Mouse (Mus musculus) neural tube, embryonic 14.5 days (tissue): ENCODE data around the gene Abcc1. TPM values are rescaled to one million over a fixed set of nuclear protein-coding genes. Genes with fewer than 3 reads are reported as not detected.

ENCODE experiments used
- ATAC-seq: fragments of 200-750 bp; cut with Nextera tagmentation; 2 replicates; pipeline ENCODE4 v1.8.0; 2017; ENCODE audit warnings: low read depth, mild to moderate bottlenecking, moderate TSS enrichment, moderate library complexity
- H3K27ac ChIP-seq: fragments of 300-500 bp; sonication (generic); 2 replicates; pipeline ENCODE4 v1.5.1; 2014; ENCODE audit warnings: low read depth, mild to moderate bottlenecking, control low read depth, low read length, moderate library complexity, mixed read lengths
- H3K27me3 ChIP-seq: fragments of 300-500 bp; sonication (generic); 2 replicates; pipeline ENCODE4 v1.6.1; 2014; ENCODE audit warnings: low read length; ENCODE audit not compliant: control insufficient read depth, insufficient read depth
- H3K36me3 ChIP-seq: fragments of 300-500 bp; sonication (generic); 2 replicates; pipeline ENCODE4 v1.6.1; 2014; ENCODE audit warnings: low read length, mixed read lengths; ENCODE audit not compliant: control insufficient read depth, insufficient read depth
- H3K4me1 ChIP-seq: fragments of 300-500 bp; sonication (generic); 2 replicates; pipeline ENCODE4 v1.6.1; 2014; ENCODE audit warnings: low read length; ENCODE audit not compliant: control insufficient read depth, insufficient read depth
- H3K4me2 ChIP-seq: fragments of 300-500 bp; sonication (generic); 2 replicates; pipeline ENCODE4 v1.6.1; 2014; ENCODE audit warnings: mild to moderate bottlenecking, low read depth, low read length, control low read depth
- H3K4me3 ChIP-seq: fragments of 300-500 bp; sonication (generic); 2 replicates; pipeline ENCODE4 v1.5.1; 2014; ENCODE audit warnings: low read depth, low read length, control low read depth, mixed read lengths
- H3K9ac ChIP-seq: fragments of 300-500 bp; sonication (generic); replicated peaks from 2 replicates; pipeline ENCODE4 v1.6.1; 2014; ENCODE audit warnings: low read depth, mild to moderate bottlenecking, control low read depth, low read length, mixed read lengths
- H3K9me3 ChIP-seq: fragments of 300-500 bp; sonication (generic); 2 replicates; pipeline ENCODE4 v1.6.1; 2016; ENCODE audit warnings: low read length; ENCODE audit not compliant: control insufficient read depth
- WGBS: fragments of 180-500 bp; shearing (Covaris S2); extraction: QIAGEN DNeasy Blood & Tissue Kit; methylation state at CpG from one replicate; pipeline ENCODE4 v1.1.7; 2014; 5-methylcytosine and 5-hydroxymethylcytosine counted together
- polyA plus RNA-seq: library from polyadenylated mRNA; unstranded; fragments of >200 nt; fragmentation: Nextera tagmentation; extraction: Ambion mirVana; gene quantifications from 2 replicates; pipeline ENCODE4 v1.2.1, GENCODE M21; 2014

Gene Abcc1
- polyA plus RNA-seq, 1 experiment from 2014 or later: 9.9 TPM

DNA sequence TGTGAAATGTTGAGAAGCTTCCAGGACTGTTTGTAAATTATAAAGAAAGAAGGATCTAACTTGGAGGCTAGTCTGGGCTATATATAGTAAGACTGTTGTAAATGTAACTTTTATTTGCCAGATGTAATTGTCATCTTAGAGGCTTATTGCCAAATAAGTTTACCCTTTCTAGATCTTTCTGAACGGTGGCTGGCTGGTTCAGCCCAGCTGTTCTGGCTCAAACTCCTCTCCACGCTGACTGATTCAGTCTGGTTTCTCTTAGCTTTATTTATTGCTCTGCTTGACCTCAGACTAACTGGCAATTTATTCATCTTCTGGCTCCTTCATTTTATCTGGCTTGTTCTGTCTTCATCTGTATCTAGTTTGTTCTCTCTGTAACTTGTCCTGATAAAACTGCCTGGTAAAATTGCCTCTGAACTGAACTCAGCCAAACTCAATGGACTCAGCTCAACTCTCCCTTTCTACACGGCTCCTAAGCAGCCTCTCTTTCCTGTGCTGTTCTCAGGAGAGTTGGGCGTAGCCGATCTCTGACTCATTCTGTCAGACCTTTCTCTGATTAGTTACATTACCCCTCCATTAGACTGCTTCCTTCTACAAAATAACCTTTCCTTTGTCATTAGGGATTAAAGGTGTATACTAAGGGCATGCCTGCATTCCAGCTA, 55.7 kb downstream of the Abcc1 start:
- no peak overlapping the region for H3K4me3 ChIP-seq
- no peaks in the 10 kb centered on the region for H3K4me1 ChIP-seq
- H3K9ac ChIP-seq: no peak overlapping the region
- H3K9me3 ChIP-seq: no peaks in the 10 kb centered on the region
- H3K4me2 ChIP-seq: no peak overlapping the region
- ATAC-seq: no peak
- 86% methylated on average over 5 of the region's 5 CpGs for WGBS
- no peaks in the 10 kb centered on the region for H3K27me3 ChIP-seq
- no peak overlapping the region for H3K27ac ChIP-seq
- peaks cover 5% of the 10 kb centered on the region for H3K36me3 ChIP-seq

DNA sequence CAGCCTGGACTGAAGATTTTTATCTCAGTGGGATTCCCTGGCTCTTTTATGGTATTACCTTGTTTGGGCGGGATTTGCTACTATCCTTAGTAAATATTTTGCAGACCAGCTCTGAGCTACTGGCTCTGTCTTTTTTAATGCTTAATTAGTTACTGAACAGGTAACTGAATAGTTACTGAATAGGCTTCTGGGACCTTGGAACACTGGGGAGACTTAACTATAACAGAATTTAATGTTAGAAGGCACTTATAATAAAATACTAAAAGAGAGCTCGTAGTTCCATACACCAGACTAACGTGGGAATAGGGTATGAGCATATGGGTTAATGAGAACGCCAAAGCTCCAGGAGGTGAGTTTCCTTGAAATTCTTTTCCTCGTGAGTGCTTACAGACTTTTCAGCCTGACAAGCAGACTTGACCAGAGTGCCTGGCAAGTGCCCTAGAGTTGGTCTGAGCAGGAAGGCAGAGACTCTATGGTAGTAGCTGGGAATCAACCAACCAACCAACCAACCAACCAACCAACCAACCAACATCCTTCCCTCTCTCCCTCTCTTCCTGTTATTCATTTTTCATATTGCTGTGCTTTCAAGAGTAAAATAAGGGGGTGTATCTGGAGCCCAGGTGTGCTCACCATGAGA, 59.3 kb downstream of the Abcc1 start:
- 89% methylated on average over 5 of the region's 5 CpGs for WGBS
- ATAC-seq: no peak
- H3K9ac ChIP-seq: no peak overlapping the region
- H3K36me3 ChIP-seq: peaks cover 5% of the 10 kb centered on the region; the same call in 1 of the 2 replicates
- H3K27me3 ChIP-seq: no peaks in the 10 kb centered on the region
- no peak overlapping the region for H3K4me3 ChIP-seq
- no peak overlapping the region for H3K27ac ChIP-seq
- H3K4me1 ChIP-seq: no peaks in the 10 kb centered on the region
- no peaks in the 10 kb centered on the region for H3K9me3 ChIP-seq
- H3K4me2 ChIP-seq: no peak overlapping the region

DNA sequence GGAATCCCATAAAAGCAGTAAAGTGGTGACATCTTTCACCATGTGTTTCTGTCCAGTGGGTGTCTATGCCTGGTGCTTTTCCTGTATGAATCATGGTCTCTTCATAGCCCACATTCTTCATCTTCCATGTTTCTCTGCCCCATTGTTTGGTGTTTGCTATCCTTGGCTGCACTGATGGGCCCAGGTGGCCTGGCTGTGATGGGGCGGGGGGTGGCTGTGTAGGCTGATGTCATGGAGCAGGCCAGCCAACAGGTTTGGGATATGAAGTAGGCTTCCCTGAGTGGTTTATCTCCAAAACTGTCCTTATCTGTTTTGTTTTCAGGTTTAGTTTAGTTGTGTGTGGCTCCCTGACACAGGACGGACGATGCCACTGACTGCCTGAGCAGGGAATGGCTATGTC, 60.7 kb downstream of the Abcc1 start:
- no peak overlapping the region for H3K27ac ChIP-seq
- no peak for ATAC-seq
- H3K36me3 ChIP-seq: peaks cover 5% of the 10 kb centered on the region; the same call in 1 of the 2 replicates
- H3K9ac ChIP-seq: no peak overlapping the region
- H3K27me3 ChIP-seq: no peaks in the 10 kb centered on the region
- 99% methylated on average over 3 of the region's 3 CpGs for WGBS
- H3K4me2 ChIP-seq: no peak overlapping the region
- no peaks in the 10 kb centered on the region for H3K9me3 ChIP-seq
- no peak overlapping the region for H3K4me3 ChIP-seq
- H3K4me1 ChIP-seq: no peaks in the 10 kb centered on the region

DNA sequence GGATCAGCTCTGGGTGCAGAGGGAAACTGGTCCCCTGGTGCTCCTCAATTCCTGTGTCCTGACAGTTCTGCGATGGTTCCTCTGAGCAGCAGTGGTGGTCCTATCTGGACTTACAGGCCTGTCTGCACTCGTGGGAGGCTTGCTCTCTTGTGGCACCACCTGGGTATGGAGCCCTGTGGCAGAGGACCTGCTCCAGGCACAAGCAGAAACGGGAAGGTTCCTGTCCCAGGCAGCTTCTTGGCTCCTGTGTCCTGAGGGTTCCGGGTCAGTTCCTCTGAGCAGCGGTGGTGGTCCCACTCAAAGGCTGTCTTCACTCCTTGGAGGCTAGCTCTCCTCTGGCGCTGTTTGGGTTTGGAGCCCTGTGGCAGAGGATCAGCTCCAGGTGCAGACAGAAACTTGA, 68.0 kb downstream of the Abcc1 start:
- H3K4me2 ChIP-seq: no peak overlapping the region
- no peak overlapping the region for H3K27ac ChIP-seq
- no peaks in the 10 kb centered on the region for H3K36me3 ChIP-seq
- no peak overlapping the region for H3K4me3 ChIP-seq
- H3K9me3 ChIP-seq: no peaks in the 10 kb centered on the region
- no peaks in the 10 kb centered on the region for H3K4me1 ChIP-seq
- ATAC-seq: no peak
- H3K27me3 ChIP-seq: no peaks in the 10 kb centered on the region
- 86% methylated on average over 6 of the region's 6 CpGs for WGBS
- no peak overlapping the region for H3K9ac ChIP-seq

DNA sequence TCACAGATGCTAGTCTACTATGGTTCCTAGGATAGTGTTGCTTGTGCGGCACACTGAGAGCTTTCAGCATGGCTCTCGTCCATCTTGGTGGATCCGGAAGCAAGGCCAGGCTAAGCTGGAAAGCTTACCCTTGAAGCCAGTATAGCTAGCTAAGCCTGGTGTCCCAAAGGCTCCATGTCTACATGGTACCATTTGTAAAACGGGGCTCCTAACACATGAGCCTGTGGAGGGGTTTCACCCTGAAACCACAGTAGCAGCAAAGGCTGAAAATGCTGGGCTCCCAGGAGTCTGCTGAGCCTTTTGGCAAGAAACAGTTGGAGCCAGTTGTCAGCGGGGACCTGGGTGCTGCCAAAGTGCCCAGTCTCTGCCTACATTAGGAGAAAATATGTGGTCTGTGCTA, 71.6 kb downstream of the Abcc1 start:
- Histone ChIP-seq H3K36me3 (no peaks in the 10 kb centered on the region), H3K27ac (no peak overlapping the region), H3K27me3 (no peaks in the 10 kb centered on the region), H3K4me1 (no peaks in the 10 kb centered on the region), H3K9me3 (no peaks in the 10 kb centered on the region), H3K4me2 (no peak overlapping the region), H3K9ac (no peak overlapping the region), H3K4me3 (no peak overlapping the region)
- WGBS: 97% methylated on average over 5 of the region's 5 CpGs
- ATAC-seq: no peak

DNA sequence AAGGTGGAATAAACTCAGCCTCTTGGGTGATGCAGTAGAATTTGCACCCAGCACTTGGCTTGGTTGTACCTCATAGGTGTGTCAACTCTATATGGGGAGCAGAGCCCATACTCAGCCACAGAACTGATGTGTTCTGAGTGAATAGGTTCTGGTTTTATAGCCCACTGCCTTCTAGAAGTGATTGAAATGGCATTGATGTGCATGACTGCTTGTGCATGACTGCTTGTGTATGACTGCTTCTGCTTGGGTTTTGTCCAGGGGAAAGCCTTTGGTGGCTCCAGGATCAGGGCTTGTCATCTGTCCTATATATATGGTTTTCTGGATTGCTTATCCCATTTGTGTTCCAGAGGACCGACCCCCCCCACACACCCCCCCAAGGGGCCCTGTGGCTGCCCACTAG, 74.2 kb downstream of the Abcc1 start:
- no peaks in the 10 kb centered on the region for H3K4me1 ChIP-seq
- H3K4me3 ChIP-seq: no peak overlapping the region
- H3K9me3 ChIP-seq: no peaks in the 10 kb centered on the region
- no peaks in the 10 kb centered on the region for H3K27me3 ChIP-seq
- H3K9ac ChIP-seq: no peak overlapping the region
- H3K36me3 ChIP-seq: no peaks in the 10 kb centered on the region
- H3K27ac ChIP-seq: no peak overlapping the region
- no peak overlapping the region for H3K4me2 ChIP-seq
- no peak for ATAC-seq
- WGBS: 95% methylated on average over 1 of the region's 1 CpGs

DNA sequence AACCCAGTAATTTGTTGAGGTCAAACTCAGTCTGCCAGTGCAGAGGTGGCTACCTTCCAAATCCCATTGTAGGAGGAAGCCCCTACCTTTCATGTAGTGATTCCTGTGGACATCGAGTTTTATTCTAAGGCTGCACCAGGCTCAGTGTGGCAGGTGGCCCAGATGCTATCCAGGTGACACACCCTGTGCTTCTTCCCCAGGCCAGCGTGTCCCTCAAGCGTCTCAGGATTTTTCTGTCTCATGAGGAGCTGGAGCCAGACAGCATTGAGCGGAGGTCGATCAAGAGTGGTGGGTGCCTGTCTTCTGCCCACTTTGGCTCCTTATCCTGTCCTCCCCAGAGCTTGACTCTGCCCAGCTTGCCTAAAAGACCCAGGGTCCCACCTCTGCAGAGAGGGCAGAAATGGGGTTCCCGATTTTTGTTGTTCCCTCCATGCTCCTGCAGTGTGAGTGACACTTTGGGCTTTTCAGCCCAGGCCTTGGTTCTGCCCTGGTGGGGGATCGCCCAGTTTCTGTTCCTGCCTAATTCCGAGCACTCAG, 76.2 kb downstream of the Abcc1 start:
- Histone ChIP-seq H3K4me1 (no peaks in the 10 kb centered on the region), H3K4me2 (no peak overlapping the region), H3K36me3 (no peaks in the 10 kb centered on the region), H3K27ac (no peak overlapping the region), H3K9ac (no peak overlapping the region), H3K9me3 (no peaks in the 10 kb centered on the region), H3K27me3 (no peaks in the 10 kb centered on the region), H3K4me3 (no peak overlapping the region)
- ATAC-seq: no peak
- WGBS: 92% methylated on average over 8 of the region's 8 CpGs

DNA sequence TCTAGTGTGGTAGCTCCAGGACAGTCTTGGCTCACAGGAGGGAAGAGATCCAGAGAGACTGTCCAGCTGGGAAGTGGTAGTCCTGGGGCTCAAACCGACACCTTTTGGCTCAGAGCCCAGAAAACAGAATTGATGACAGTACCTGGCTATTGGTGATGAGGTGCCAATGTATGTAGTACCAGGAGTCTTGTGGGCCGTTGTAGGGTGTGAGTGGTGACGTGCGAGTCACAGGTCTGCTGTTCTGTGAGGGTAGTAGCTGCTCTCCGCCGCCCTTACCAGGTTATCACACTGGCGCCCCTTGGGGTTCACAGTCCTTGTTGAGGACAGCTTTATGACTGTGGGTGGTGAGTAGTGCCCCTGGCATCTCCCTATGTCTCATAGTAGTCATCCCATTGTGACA, 77.2 kb downstream of the Abcc1 start:
- Histone ChIP-seq H3K36me3 (no peaks in the 10 kb centered on the region), H3K9me3 (no peaks in the 10 kb centered on the region), H3K4me3 (no peak overlapping the region), H3K27me3 (no peaks in the 10 kb centered on the region), H3K4me2 (no peak overlapping the region), H3K4me1 (no peaks in the 10 kb centered on the region), H3K9ac (no peak overlapping the region), H3K27ac (no peak overlapping the region)
- 93% methylated on average over 7 of the region's 7 CpGs for WGBS
- no peak for ATAC-seq

DNA sequence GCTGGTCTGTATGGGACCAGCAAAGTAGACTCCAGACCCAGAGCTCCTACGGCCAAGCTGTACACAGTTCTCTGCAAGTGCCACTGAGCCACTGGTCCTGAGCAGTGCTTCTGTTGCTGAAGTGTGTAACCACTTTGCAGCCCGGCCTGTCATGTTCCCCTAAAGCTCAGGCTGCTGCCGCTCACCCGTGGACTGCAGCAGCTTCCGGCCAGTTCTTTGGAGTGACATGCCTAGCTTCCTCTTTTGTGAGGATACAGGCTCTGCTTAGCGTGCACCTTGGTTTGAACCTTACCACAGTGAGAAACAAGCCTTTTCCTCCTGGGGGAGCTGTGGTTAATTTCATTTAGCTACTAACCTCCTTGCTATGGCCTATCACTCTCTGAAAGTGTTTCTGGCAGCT, 77.7 kb downstream of the Abcc1 start:
- WGBS: 91% methylated on average over 6 of the region's 6 CpGs
- H3K9ac ChIP-seq: no peak overlapping the region
- H3K9me3 ChIP-seq: no peaks in the 10 kb centered on the region
- H3K4me2 ChIP-seq: no peak overlapping the region
- no peaks in the 10 kb centered on the region for H3K36me3 ChIP-seq
- no peak for ATAC-seq
- no peak overlapping the region for H3K4me3 ChIP-seq
- H3K27me3 ChIP-seq: no peaks in the 10 kb centered on the region
- no peak overlapping the region for H3K27ac ChIP-seq
- no peaks in the 10 kb centered on the region for H3K4me1 ChIP-seq
